Mouse (Mus musculus) frontal cortex, postnatal 14 days (tissue): ENCODE measurements around the gene Mndal.
"Not testable (repeated sequence)": the region's sequence is repeated elsewhere in the genome, so short reads cannot be mapped to it uniquely, and the experiment has no call there.

Source experiments
- DNase-seq, 2 experiments: peaks; one replicate each; pipeline ENCODE4 v3.0.0; 2022; ENCODE audit warnings: low spot score in 2 of 2

The Mndal gene

DNA sequence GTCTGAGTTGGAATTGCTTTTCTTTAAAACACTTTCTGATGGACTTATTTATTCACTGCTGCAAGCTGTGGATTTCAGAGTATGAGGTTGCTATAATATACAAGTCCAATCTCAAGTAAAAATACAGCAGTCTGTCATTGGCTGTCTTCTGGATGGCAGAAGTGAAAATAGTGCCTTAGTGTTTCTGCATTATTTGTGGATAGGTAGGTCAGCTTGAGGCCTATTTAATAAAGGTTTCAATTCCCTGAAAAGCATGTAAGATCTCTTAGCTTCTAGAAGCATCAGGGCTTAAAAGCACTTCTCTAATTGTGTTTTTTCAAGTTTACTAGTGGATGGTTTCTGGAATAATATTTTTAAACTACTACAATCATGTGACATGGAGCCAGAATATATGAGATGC, 52.5 kb downstream of the Mndal start:
- DNase-seq, result not testable (repeated sequence)

DNA sequence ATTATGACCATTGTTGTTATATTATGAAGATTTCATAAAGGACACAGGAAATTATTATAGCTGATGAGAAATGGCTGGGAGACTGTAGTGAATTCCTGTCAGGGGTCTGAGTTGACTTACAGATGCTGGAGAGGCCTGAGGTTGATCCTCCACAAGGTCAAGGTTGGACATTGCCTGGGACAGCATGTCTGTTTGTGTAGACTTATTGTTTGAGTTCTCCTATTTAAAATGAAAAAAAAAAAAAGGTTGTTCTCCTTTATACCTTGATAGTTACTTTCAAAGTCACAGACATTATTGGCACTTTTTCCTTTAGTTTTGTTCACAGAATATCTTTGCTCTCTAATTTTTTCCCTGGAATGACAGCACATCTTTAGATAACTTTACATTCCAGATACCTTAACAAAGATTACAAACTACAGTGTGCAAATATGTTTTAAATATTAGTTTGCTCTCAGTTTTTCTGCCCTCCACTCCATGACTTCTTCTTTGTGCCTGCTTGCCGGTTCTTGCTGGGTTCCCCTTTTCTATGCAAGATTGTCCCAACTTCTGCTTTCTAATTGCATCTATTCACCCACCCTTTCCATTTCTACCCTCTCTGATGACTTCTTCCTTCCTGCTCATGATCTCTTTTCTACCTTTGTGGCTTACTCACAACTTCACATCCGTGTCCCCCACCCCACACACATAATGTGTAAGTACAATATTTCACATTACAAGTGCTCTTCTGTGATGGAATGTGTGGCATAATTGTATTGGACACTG, 55.1 kb downstream of the Mndal start:
- not testable (repeated sequence) for DNase-seq

DNA sequence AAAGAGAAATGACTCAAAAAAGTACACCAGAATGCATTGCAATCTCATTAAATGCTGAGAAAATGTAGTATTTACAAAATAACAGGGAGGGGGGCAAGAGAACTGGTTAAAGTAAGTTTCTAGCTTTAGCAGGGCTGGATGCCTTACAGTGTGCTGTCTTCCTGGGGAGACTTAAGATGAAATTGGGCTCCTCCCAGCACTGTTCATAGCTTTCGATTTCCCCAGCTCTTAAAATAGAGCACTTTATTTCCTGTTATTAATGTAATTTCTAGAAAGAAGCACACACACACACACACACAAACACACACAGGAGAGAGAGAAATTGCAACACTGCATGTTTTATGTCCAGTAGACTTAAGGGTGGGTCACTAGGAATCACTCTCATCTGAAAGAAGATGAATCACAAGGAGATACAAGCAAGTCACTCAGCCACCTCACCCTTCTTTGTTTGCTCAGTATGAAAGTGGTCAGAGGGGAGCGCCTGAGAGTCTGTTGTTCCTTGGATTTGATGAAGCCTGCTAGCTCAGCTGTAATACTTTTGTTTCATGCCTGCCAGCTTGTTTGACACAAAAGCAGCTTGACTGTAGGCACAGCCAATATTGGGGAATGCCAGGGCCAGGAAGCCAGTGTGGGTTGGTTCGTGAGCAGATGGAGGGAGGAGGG, 62.2 kb downstream of the Mndal start:
- DNase-seq, result not testable (repeated sequence)

DNA sequence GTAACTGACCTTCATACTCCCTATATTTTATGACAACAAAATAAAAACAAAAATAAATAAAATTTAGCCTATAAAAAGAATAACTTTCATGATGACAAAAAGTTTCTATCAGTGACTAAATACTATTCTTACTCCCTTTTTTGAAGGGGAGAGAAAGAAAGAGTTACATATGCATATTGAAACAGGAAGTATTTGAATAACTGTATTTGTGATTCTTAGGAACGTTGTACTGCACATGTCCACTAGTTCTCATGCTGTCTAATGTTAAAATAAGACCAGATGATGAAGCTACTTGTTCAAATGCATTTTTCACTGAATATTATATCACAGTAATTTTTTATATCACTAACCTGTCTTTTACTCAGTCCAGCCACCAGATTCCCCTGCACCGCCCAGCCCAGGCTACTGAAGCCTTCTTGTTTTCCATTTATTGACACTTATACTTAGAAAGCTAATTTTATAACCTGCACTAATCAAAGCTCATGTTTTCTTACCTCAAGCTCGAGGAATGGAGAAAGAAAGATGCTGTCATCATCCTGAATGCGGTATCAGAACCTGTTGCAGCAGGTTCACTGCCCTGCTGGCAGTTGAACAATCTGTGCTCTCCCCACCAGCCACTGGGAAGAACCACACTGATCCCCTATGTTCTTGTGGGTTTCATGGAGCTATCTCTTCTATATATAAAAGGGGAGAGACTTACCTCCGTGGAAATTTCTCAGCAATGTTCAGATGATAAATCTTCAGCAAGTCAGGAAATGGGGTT, 62.9 kb downstream of the Mndal start:
- not testable (repeated sequence) for DNase-seq

DNA sequence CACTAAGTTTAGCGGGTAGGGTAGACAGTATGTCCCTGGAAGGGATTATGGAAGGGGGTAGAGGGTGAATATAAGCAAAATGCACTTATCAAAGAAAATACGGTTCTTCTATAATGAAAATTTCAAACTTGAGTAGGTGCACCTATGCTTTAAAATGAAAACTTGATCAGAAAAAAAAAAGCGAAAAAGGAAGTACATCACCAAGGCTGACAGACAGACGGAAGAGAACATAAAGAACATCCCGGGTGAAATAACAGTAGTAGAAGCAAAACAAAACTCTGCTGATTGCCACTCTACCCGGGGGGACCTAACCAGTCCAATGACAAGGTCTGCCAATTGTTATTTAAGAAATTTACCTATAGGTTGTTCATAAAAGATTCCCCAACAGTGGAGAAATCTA, 64.0 kb downstream of the Mndal start:
- DNase-seq, result not testable (repeated sequence)

DNA sequence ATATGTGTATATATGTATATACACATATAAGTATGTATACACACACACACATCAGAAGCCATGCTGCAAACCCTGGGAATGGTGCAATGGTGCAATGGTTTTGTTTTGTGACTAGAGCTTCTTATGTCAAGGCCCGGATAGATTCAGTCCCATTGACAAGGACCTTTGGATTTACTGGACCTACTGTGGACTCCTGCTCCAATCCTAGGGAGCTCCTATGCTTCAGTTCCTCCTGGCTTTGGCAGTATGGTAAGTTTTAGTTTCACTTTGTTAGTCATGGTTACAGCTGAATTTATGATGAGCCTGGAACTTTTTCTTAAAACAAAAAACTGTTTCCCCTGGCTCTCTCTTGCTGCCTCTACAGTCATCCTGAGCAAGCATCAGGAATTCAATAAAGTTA, 65.2 kb downstream of the Mndal start:
- not testable (repeated sequence) for DNase-seq

DNA sequence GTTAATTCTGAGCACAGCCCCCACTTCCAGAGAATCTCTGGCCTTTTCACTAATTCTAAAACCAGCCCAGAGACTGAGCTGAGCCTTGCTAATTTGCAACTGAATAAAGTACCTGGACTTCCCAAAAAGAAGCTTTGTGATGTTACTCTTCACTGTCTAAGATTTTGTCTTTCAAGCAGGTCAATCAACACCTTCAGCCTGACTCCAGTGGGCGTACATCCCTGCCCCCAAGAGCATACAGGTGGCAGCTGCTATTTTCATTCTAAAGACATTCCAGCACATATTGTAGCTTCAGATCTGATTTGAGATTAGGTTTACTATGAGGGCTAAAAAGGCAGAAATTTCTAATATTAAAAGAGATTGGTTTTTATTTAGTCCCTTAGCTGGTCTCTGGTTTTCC, 73.7 kb downstream of the Mndal start:
- not testable (repeated sequence) for DNase-seq

DNA sequence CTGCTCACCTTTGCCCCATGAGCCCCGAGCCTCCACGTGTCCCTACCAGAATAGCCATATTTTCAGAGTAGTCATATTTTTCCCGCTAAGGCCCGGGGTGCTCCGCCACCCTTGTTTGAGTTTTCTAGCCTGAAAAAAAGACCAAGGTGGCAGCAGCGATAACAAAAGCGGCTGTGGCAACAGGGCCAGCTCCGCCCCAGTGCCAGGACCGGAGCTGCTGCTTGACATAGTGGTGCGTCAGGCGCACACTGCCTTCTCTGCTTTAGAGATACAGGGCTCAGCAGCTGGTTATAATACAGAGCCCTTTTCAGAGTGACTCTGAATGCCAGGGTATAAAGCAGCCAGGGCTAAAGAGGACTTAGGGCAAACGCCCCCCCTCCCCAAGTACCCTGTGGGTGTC, 75.8 kb downstream of the Mndal start:
- no peak for DNase-seq

DNA sequence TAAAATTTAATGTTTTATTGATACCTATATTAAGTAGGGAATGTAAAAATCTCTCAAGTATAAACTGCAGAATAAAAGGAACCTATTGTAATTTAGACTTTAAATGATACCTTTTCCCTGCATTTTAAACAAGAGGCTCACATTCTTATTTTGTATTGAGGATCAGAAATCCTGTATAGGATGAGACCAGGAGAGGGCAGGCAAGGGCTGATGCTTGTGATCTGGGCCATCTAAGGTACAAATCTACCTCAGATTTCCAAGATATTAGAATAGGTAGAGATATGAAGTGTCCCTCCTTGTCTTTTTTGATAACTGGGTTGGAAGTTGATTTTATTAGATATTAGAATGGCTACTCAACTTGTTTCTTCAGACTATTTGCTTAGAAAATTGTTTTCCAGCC, 88.6 kb downstream of the Mndal start:
- not testable (repeated sequence) for DNase-seq

DNA sequence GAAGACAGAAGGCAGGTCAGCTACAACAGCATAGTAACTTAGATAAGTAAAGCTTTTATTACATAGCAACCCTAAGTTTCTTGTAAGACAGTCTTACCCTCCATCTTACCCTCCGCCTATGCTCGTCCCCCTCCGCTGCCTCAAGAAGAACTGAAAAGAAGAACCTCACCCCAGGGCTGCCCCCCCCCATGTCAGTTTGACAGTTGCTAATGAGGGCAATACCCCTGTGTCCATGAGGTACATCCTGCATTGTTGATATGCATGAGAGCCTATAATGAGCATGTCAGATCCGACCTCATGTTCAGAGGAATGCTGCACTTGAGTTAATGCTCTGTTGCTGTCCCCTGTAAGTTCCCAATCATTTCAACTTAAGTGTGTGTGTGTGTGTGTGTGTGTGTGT, 89.4 kb downstream of the Mndal start:
- DNase-seq, result not testable (repeated sequence)

DNA sequence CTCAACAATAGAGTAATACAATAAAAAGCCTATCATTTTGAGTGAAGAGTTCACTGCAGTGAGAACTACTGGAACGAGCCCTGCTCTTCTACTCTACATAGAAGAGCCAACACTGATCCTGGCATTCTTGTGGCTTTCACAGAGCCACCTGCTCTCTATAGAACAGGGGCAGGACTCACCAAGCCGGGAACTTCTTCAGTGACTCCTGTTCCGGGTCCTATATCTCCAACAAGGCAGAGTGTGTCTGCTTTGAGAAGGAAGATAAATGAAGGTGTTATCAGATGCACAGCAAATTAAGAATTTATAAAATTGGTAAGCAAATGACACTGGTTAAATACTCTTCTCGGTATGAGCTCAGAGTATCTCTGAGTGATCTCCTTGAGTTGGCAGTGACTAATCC, 96.1 kb downstream of the Mndal start:
- not testable (repeated sequence) for DNase-seq

DNA sequence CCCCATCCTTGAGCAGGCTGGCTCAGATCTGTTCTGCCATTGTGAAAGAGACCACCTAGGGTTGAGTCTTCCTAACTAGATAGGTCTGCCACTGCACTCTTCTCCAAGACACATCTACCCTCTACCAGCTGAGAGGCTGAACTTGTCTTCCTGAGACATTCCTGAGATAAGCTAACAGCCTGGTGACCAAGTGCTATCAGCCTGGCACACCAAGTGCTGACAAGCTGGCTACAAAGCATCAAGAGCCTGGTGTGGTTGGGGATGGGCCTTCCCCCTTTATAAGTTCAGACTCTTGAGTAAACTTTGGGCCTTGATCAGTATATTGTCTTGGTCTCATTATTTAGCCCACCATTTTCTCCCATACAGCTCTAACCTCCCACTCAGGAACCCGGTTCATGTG, 97.5 kb downstream of the Mndal start:
- DNase-seq, result no peak

DNA sequence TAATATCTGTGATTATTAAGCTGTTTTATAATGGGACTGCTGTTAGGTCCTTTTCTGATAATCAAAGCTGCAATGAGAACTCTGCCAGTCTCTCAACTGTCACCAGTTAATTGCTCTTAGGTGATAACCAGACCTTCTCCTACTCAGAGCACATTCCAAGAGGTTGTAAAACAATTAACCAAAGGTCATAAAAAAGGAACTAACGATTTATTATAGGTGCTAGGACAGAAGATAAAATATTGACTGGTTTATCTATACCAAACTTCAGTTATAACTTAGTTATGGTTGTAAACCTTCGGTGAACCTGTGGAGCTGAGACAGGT, 120.8 kb downstream of the Mndal start:
- DNase-seq, result not testable (repeated sequence)

DNA sequence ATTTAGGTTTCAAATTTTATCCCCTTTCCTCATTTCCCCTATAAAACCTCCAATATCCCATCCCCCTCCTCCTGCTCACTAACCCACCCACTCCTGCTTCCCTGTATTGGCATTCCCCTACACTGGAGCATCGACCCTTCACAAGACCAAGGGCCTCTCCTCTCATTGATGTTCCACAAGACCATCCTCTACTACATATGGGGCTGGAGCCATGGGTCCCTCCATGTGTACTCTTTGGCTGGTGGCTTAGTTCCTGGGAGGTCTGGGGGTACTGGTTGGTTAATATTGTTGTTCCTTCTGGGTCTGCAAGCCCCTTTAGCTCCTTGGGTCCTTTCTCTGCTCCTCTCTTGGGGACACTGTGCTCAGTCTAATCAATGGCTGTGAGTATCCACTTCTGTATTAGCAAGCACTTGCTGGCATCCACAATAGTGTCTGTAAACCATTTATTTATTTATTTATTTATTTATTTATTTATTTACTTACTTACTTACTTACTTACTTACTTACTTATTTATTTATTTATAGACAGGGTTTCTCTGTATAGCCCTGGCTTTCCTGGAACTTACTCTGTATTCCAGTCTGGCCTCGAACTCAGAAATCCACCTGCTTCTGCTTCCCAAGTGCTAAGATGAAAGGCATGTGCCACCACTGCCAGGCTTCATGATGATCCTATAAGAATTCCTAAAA, 121.4 kb downstream of the Mndal start:
- not testable (repeated sequence) for DNase-seq

DNA sequence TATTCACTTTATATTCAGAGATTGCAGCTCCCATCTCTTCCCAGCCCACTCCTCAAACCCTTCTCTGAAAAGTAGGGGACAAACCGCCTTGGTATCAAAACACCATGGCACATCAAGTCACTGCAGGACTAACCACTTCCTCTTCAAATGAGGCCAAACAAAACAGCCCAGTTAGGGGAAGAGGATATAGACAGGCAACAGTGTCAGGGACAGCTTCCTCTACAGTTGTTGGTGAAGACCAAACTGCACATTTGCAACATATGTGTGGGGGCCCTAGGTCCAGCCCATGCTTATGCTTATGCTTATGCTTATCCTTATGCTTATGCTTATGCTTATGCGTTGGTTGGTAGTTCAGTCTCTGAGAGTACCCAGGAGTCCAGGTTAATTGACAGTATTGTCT, 133.0 kb downstream of the Mndal start:
- DNase-seq, result not testable (repeated sequence)

DNA sequence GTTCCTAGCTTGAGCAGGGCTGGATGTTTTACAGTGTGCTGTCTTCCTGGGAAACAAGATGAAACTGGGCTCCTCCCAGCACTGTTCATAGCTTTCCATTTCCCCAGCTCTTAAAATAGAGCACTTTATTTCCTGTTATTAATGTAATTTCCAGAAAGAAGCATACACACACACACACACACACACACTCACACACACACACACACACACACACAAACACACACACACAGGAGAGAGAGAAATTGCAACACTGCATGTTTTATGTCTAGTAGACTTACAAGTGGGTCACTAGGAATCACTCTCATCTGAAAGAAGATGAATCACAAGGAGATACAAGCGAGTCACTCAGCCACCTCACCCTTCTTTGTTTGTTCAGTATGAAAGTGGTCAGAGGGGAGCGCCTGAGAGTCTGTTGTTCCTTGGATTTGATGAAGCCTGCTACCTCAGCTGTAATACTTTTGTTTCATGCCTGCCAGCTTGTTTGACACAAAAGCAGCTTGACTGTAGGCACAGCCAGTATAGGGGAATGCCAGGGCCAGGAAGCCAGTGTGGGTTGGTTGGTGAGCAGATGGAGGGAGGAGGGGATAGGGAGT, 139.5 kb downstream of the Mndal start:
- not testable (repeated sequence) for DNase-seq

DNA sequence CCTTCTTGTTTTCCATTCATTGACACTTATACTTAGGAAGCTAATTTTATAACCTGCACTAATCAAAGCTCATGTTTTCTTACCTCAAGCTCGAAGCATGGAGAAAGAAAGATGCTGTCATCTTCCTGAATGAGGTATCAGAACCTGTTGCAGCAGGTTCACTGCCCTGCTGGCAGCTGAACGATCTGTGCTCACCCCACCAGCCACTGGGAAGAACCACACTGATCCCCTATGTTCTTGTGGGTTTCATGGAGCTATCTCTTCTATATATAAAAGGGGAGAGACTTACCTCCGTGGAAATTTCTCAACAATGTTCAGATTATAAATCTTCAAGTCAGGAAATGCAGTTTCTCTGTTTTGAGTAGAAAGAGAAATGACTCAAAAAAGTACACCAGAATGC, 140.1 kb downstream of the Mndal start:
- DNase-seq, result not testable (repeated sequence)

DNA sequence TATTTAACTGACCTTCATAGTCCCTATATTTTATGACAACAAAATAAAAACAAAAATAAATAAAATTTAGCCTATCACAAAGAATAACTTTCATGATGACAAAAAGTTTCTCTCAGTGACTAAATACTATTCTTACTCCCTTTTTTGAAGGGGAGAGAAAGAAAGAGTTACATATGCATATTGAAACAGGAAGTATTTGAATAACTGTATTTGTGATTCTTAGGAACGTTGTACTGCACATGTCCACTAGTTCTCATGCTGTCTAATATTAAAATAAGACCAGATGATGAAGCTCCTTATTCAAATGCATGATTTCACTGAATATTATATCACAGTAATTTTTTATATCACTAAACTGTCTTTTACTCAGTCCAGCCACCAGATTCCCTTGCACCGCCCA, 140.5 kb downstream of the Mndal start:
- not testable (repeated sequence) for DNase-seq
